Mouse (Mus musculus) neutrophil, adult 83 days (primary cell): ENCODE results near the gene Rbm43. TPM values are rescaled to one million over a fixed set of nuclear protein-coding genes. Genes with fewer than 3 reads are reported as not detected.

ENCODE experiments used
- total RNA-seq, 2 experiments: library from RNA; stranded (reverse); gene quantifications; one replicate each; pipeline ENCODE4 v1.2.4; 2023

Rbm43 gene
- total RNA-seq = 10 to 100 TPM; 31.6 to 34.1 TPM

GRCm38 (mm10) chr2:51934574-51935334 is at the start of gene Rbm43:
TSS of gene Rbm43 (minus strand) at chr2:51935163.

GRCm38 (mm10) chr2:51973410-51973968 is 38.5 kb upstream of the Rbm43 start, which contains the start of gene Nmi:
TSS of gene Nmi (minus strand) at chr2:51973494.

Other genes starting within 250 kb of the Rbm43 start
- 10 to 100 TPM; 14.5 to 14.9 TPM for gene Nmi, start 38.3 kb upstream of the Rbm43 start, total RNA-seq
- 1 to 10 TPM; 1.1 to 1.7 TPM for gene Tnfaip6, start 102.8 kb upstream of the Rbm43 start, total RNA-seq
- 10 to 100 TPM; 24.3 to 29.9 TPM for gene Rif1, start 137.7 kb upstream of the Rbm43 start, total RNA-seq